ENCODE assay signal across 8 mouse cellular contexts in the genomic region with DNA sequence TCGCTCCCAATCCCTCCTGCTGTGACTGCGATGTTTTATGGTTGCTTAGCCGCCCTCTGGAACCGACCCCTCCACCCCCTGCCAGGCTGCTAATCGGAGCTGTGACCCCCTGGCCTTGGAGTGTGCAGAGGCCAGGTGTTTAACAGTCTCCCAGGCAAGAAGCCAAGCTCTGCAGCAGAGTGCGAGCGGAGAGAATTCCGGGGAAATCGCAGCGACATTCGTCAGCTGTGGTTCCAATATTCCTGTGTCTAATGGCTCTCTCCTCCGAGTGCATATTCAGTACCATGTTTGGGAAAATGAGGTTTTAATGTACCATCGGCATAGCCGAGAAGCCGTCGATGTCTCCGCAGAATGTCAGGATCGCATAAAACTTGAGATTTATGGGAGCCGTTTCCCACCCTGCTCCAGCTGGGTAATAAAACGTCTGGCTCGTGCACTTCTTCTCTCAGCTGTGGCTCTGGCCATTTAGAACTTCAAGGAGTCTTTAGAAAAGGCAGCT.
A peak's percentile ranks its signal among the peaks of the same experiment; 100 is the strongest.
DNase-seq lines count a peak whose midpoint lies in the region; ATAC-seq and TF ChIP-seq lines count a peak whose summit lies in the region.

No protein-coding gene starts in this region.

- H3K36me3 ChIP-seq in heart, embryonic 12.5 days: no peaks in the 10 kb centered on the region
- H3K36me3 ChIP-seq in hindbrain, embryonic 14.5 days (replicated peaks; ENCODE audit: control insufficient read depth, insufficient read depth): no peaks in the 10 kb centered on the region
- no peaks in the 10 kb centered on the region for H3K36me3 ChIP-seq in limb, embryonic 14.5 days (ENCODE audit: control insufficient read depth, insufficient read depth, low read length)
- no peaks in the 10 kb centered on the region for H3K36me3 ChIP-seq in stomach, embryonic 16.5 days (ENCODE audit: control insufficient read depth, insufficient read depth, low read length)

- H3K27me3 ChIP-seq in heart, embryonic 12.5 days (replicated peaks): peaks cover 25% of the 10 kb centered on the region
- H3K27me3 ChIP-seq in hindbrain, embryonic 14.5 days (ENCODE audit: control insufficient read depth, insufficient read depth, low read length): peaks cover 63% of the 10 kb centered on the region
- H3K27me3 ChIP-seq in limb, embryonic 14.5 days (ENCODE audit: control insufficient read depth, insufficient read depth, low read length): peaks cover 17% of the 10 kb centered on the region; the same call in 1 of the 2 replicates
- 0 out of 2 replicates have a peak, but pooled peaks cover 8% of the 10 kb centered on the region for H3K27me3 ChIP-seq in stomach, embryonic 16.5 days (ENCODE audit: control insufficient read depth, insufficient read depth, low read length)

- peak overlapping the region; percentile 57 for H3K4me2 ChIP-seq in heart, embryonic 12.5 days
- H3K4me2 ChIP-seq in hindbrain, embryonic 14.5 days (replicated peaks): peak overlapping the region; percentile 34
- H3K4me2 ChIP-seq in limb, embryonic 14.5 days (replicated peaks; ENCODE audit: low read depth, low read length, severe bottlenecking): peak overlapping the region; percentile 42
- peak overlapping the region; percentile 49 for H3K4me2 ChIP-seq in stomach, embryonic 16.5 days (ENCODE audit: low read depth, low read length)

- no peak for TF ChIP-seq POLR2A in limb, embryonic 14.5 days (IDR thresholded peaks at IDR 0.05; ENCODE audit: borderline replicate concordance, extremely low read depth, insufficient read depth, insufficient read length)

- peaks cover 25% of the 10 kb centered on the region for H3K4me1 ChIP-seq in heart, embryonic 12.5 days (replicated peaks)
- peaks cover 21% of the 10 kb centered on the region for H3K4me1 ChIP-seq in hindbrain, embryonic 14.5 days (replicated peaks; ENCODE audit: control insufficient read depth, insufficient read depth, low read length)
- peaks cover 33% of the 10 kb centered on the region for H3K4me1 ChIP-seq in limb, embryonic 14.5 days (ENCODE audit: control insufficient read depth, insufficient read depth, low read length)
- H3K4me1 ChIP-seq in stomach, embryonic 16.5 days (ENCODE audit: control insufficient read depth, insufficient read depth, low read length): peaks cover 13% of the 10 kb centered on the region

- H3K9ac ChIP-seq in heart, embryonic 12.5 days: no peak overlapping the region
- H3K9ac ChIP-seq in hindbrain, embryonic 14.5 days: peak overlapping the region; percentile 22; the same call in 1 of the 2 replicates
- no peak overlapping the region for H3K9ac ChIP-seq in limb, embryonic 14.5 days (ENCODE audit: low read depth, low read length, severe bottlenecking)
- no peak overlapping the region for H3K9ac ChIP-seq in stomach, embryonic 16.5 days (ENCODE audit: low read length)

- peaks cover 3% of the 10 kb centered on the region; the same call in 1 of the 2 replicates for H3K9me3 ChIP-seq in heart, embryonic 12.5 days (replicated peaks)
- no peaks in the 10 kb centered on the region for H3K9me3 ChIP-seq in hindbrain, embryonic 14.5 days (ENCODE audit: control insufficient read depth, low read length)
- H3K9me3 ChIP-seq in limb, embryonic 14.5 days (ENCODE audit: control insufficient read depth, low read length): no peaks in the 10 kb centered on the region
- no peaks in the 10 kb centered on the region for H3K9me3 ChIP-seq in stomach, embryonic 16.5 days (replicated peaks; ENCODE audit: control insufficient read depth, low read length)

- DNase-seq in heart, adult 9 months (ENCODE audit: low spot score in 2 of 2): no peak
- DNase-seq in embryo, embryonic 9.5 days (ENCODE audit: extremely low spot score): peak; percentile 57
- DNase-seq in hindbrain, embryonic 14.5 days (ENCODE audit: low spot score): peak; percentile 65
- peak; percentile 86 for DNase-seq in limb, embryonic 14.5 days (ENCODE audit: low spot score)
- DNase-seq in layer of hippocampus, postnatal 36 days: no peak
- DNase-seq in spleen, postnatal 10 days (ENCODE audit: low spot score in 2 of 2): no peak

- ATAC-seq in heart, embryonic 12.5 days (ENCODE audit: insufficient number of reproducible peaks, low FRiP score): peak; percentile 30
- peak; percentile 51; the same call in 1 of the 2 replicates for ATAC-seq in hindbrain, embryonic 14.5 days (ENCODE audit: low FRiP score)
- ATAC-seq in limb, embryonic 14.5 days (ENCODE audit: low FRiP score, low read depth): peak; percentile 84
- ATAC-seq in stomach, embryonic 16.5 days (ENCODE audit: insufficient read depth, low FRiP score): peak; percentile 67; the same call in 1 of the 2 replicates

- WGBS in heart, embryonic 12.5 days: 14% methylated on average over 21 of the region's 21 CpGs
- 13% methylated on average over 21 of the region's 21 CpGs for WGBS in hindbrain, embryonic 14.5 days
- under 1% methylated on average over 21 of the region's 21 CpGs for WGBS in limb, embryonic 14.5 days
- 6% methylated on average over 21 of the region's 21 CpGs for WGBS in stomach, embryonic 16.5 days

- H3K27ac ChIP-seq in heart, embryonic 12.5 days (ENCODE audit: poor library complexity, severe bottlenecking): no peak overlapping the region
- H3K27ac ChIP-seq in hindbrain, embryonic 14.5 days: peak overlapping the region; percentile 60; the same call in 1 of the 2 replicates
- peak overlapping the region; percentile 50 for H3K27ac ChIP-seq in limb, embryonic 14.5 days (replicated peaks; ENCODE audit: low read depth, low read length)
- H3K27ac ChIP-seq in stomach, embryonic 16.5 days (ENCODE audit: low read length): no peak overlapping the region

- peak overlapping the region; percentile 14; the same call in 1 of the 2 replicates for H3K4me3 ChIP-seq in heart, embryonic 12.5 days
- no peak overlapping the region for H3K4me3 ChIP-seq in hindbrain, embryonic 14.5 days (replicated peaks; ENCODE audit: low read length)
- peak overlapping the region; percentile 4; the same call in 1 of the 2 replicates for H3K4me3 ChIP-seq in limb, embryonic 14.5 days (replicated peaks; ENCODE audit: low read length)
- H3K4me3 ChIP-seq in stomach, embryonic 16.5 days (replicated peaks; ENCODE audit: low read length): peak overlapping the region; percentile 9; the same call in 1 of the 2 replicates

Comparison
In these comparisons a context has a peak if more than half of its experiments do, and no peak if none do; other contexts are left out.
1. ATAC-seq: peak in every context shown above with its lines; median percentile 84 in limb, embryonic 14.5 days; 67 in stomach, embryonic 16.5 days; 51 in hindbrain, embryonic 14.5 days; 30 in heart, embryonic 12.5 days.
2. H3K27ac ChIP-seq: peak in hindbrain, embryonic 14.5 days (single experiment) and limb, embryonic 14.5 days (single experiment); none in heart, embryonic 12.5 days (single experiment) and stomach, embryonic 16.5 days (single experiment).
3. DNase-seq: peak in embryo, embryonic 9.5 days (single experiment), hindbrain, embryonic 14.5 days (single experiment) and limb, embryonic 14.5 days (single experiment); none in heart, adult 9 months (0 of 2), layer of hippocampus, postnatal 36 days (0 of 2) and spleen, postnatal 10 days (0 of 2).
4. Peak in every context shown above with its lines, with median percentiles within 50 percentile points of each other: H3K4me2 ChIP-seq.